Mouse (Mus musculus) lung, postnatal 0 days (tissue): ENCODE data around the gene Meis2. TPM values are rescaled to one million over a fixed set of nuclear protein-coding genes. Genes with fewer than 3 reads are reported as not detected.

Experiments used
- ATAC-seq: fragments of 200-750 bp; cut with Nextera tagmentation; 2 replicates; pipeline ENCODE4 v1.8.0; 2017; ENCODE audit warnings: moderate library complexity
- DNase-seq: peaks from one replicate; pipeline ENCODE4 v3.0.0-alpha.2; 2016; ENCODE audit warnings: low spot score
- H3K27ac ChIP-seq: fragments of 300-500 bp; sonication (generic); 2 replicates; pipeline ENCODE4 v1.5.1; 2014; ENCODE audit warnings: antibody characterized with exemption, mild to moderate bottlenecking, low read length, mixed read lengths
- H3K27me3 ChIP-seq: fragments of 300-500 bp; sonication (generic); replicated peaks from 2 replicates; pipeline ENCODE4 v1.6.1; 2014; ENCODE audit warnings: low read length, mixed read lengths; ENCODE audit not compliant: insufficient read depth
- H3K36me3 ChIP-seq: fragments of 300-500 bp; sonication (generic); 2 replicates; pipeline ENCODE4 v1.6.1; 2014; ENCODE audit warnings: low read length, mixed read lengths; ENCODE audit not compliant: insufficient read depth
- H3K4me1 ChIP-seq: fragments of 300-500 bp; sonication (generic); 2 replicates; pipeline ENCODE4 v1.6.1; 2014; ENCODE audit warnings: antibody characterized with exemption, low read depth, low read length, mixed read lengths; ENCODE audit not compliant: insufficient read depth
- H3K4me2 ChIP-seq: fragments of 300-500 bp; sonication (generic); replicated peaks from 2 replicates; pipeline ENCODE4 v1.6.1; 2014; ENCODE audit warnings: low read depth, mild to moderate bottlenecking, low read length, moderate library complexity, mixed read lengths
- H3K4me3 ChIP-seq: fragments of 300-500 bp; sonication (generic); 2 replicates; pipeline ENCODE4 v1.5.1; 2014; ENCODE audit warnings: low read depth, low read length
- H3K9ac ChIP-seq: fragments of 300-500 bp; sonication (generic); replicated peaks from 2 replicates; pipeline ENCODE4 v1.6.1; 2014; ENCODE audit warnings: low read depth, mild to moderate bottlenecking
- H3K9me3 ChIP-seq: fragments of 300-500 bp; sonication (generic); 2 replicates; pipeline ENCODE4 v1.6.1; 2016; ENCODE audit warnings: low read length, mixed read lengths
- CTCF ChIP-seq: IDR thresholded peaks from 2 replicates; pipeline ENCODE4 v1.5.1; 2016; ENCODE audit warnings: antibody characterized with exemption, mild to moderate bottlenecking
- EP300 ChIP-seq: IDR thresholded peaks from 2 replicates; pipeline ENCODE4 v1.6.1; 2016; ENCODE audit warnings: antibody characterized with exemption, mild to moderate bottlenecking, control low read depth
- WGBS: fragments of 180-500 bp; shearing (Covaris S2); extraction: QIAGEN DNeasy Blood & Tissue Kit; methylation state at CpG from one replicate; pipeline ENCODE4 v1.1.7; 2014; 5-methylcytosine and 5-hydroxymethylcytosine counted together
- polyA plus RNA-seq: library from polyadenylated mRNA; unstranded; fragments of >200 nt; fragmentation: Nextera tagmentation; extraction: Ambion mirVana; gene quantifications from 2 replicates; pipeline ENCODE4 v1.2.1, GENCODE M21; 2015

Gene Meis2
- polyA plus RNA-seq, 1 experiment from 2014 or later = 12.0 TPM

- H3K27me3 ChIP-seq = no peaks in the 10 kb centered on the region
- H3K9ac ChIP-seq = no peak overlapping the region
- H3K27ac ChIP-seq = no peak overlapping the region
- no peak overlapping the region for H3K4me2 ChIP-seq
- no peak overlapping the region for H3K4me3 ChIP-seq
- no peak for TF ChIP-seq CTCF
- TF ChIP-seq EP300 = no peak
- H3K36me3 ChIP-seq = no peaks in the 10 kb centered on the region
- H3K9me3 ChIP-seq = no peaks in the 10 kb centered on the region
- DNase-seq = no peak
- WGBS = 62% methylated on average over 13 of the region's 13 CpGs
- H3K4me1 ChIP-seq = no peaks in the 10 kb centered on the region
- ATAC-seq = no peak
Observed at GRCm38 (mm10) chr2:116055686-116056620, 9.7 kb downstream of the Meis2 start.

DNA sequence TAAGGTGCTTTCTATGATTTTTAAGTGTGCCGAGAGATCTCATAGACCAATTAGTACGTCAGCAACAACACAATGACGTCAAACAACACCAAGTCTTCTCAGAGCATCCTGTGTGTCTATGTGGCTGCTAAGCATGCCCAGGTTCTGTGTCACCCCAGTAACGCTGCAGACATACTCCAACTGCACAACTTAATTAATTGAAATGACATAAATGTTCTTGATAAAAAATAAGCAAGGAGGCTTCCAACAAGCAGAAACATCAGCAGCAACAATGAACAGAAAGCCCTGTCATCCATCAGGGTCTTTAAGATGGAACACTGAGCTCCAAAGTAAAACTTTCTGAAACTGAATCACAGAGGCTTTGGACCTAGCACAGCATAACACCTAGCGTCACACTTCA, 11.7 kb downstream of the Meis2 start:
- H3K27me3 ChIP-seq = no peaks in the 10 kb centered on the region
- no peak for ATAC-seq
- H3K9ac ChIP-seq = no peak overlapping the region
- WGBS = 68% methylated on average over 5 of the region's 5 CpGs
- no peaks in the 10 kb centered on the region for H3K36me3 ChIP-seq
- no peak overlapping the region for H3K4me2 ChIP-seq
- H3K4me1 ChIP-seq = no peaks in the 10 kb centered on the region
- H3K4me3 ChIP-seq = no peak overlapping the region
- DNase-seq = no peak
- no peak overlapping the region for H3K27ac ChIP-seq
- H3K9me3 ChIP-seq = no peaks in the 10 kb centered on the region
- TF ChIP-seq CTCF = no peak
- TF ChIP-seq EP300 = no peak

DNA sequence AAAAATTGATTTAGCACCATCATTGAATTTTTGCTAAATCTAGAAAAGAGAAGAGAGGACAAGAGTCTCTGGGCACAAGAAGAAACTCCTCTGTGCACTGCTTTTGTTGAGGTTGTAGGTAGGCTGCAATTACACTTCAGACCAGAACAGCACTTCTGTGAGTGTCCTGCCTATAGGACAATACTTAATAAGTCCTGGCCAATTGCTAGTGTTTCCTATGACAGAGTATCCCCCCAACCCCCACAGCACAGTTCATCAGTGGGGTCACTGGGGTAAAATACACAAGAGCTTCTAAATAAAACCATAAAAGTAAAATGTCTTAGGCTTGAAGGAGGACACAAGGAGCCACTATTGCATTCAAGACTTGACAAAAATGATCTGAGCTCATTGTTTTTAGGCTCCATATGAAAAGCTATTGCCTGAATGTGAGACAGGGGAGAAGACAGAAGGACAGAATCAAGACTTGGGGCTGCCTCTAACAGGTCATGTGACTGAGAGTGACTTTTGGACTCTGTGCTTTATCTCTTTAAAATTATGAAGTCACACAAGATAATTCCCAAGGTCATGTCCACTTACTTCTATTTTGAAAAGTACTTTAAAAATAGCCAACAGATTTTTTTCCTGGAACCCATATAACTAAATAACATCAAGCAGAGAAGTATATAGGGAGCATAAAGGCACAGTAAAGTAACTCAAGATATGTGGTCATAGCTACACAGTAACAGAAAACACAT, 12.8 kb downstream of the Meis2 start:
- Histone ChIP-seq H3K27ac (no peak overlapping the region), H3K4me2 (no peak overlapping the region)
- no peak for ATAC-seq

GRCm38 (mm10) chr2:116051906-116052614, 13.6 kb downstream of the Meis2 start:
- H3K4me3 ChIP-seq = no peak overlapping the region
- ATAC-seq (no peak), DNase-seq (no peak)
- H3K4me1 ChIP-seq = no peaks in the 10 kb centered on the region
- WGBS = 69% methylated on average over 9 of the region's 9 CpGs
- no peak overlapping the region for H3K9ac ChIP-seq
- no peaks in the 10 kb centered on the region for H3K27me3 ChIP-seq
- no peaks in the 10 kb centered on the region for H3K36me3 ChIP-seq
- H3K9me3 ChIP-seq = no peaks in the 10 kb centered on the region
- no peak overlapping the region for H3K4me2 ChIP-seq
- TF ChIP-seq EP300 (no peak), CTCF (no peak)
- H3K27ac ChIP-seq = no peak overlapping the region

More for the DNA sequence above, 12.8 kb downstream of the Meis2 start:
- DNase-seq = no peak
- Histone ChIP-seq H3K36me3 (no peaks in the 10 kb centered on the region), H3K4me1 (no peaks in the 10 kb centered on the region), H3K9me3 (no peaks in the 10 kb centered on the region), H3K27me3 (no peaks in the 10 kb centered on the region), H3K4me3 (no peak overlapping the region), H3K9ac (no peak overlapping the region)
- TF ChIP-seq CTCF = no peak

DNA sequence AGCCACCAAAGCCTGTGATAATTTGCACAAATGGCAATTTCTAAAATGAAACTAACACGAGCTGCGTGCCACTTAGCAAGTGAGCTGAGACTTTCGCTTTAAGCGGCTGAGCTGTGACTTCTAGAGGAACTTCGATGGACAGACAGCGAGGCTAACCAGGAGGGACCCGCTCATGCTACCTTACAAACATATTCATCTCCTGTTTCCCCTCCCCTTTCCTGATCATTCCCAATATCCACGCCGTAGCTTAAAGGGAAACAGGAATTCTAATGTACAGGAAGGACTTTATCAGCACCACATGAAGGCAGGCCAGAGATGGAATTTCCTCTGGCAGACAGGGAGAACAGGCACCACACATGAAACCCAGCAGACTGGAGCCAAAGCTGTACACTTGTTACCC, 15.9 kb downstream of the Meis2 start:
- 54% methylated on average over 9 of the region's 9 CpGs for WGBS
- no peak overlapping the region for H3K27ac ChIP-seq
- ATAC-seq = no peak

GRCm38 (mm10) chr2:116047365-116047764, 18.3 kb downstream of the Meis2 start:
- Histone ChIP-seq H3K4me2 (no peak overlapping the region), H3K27ac (no peak overlapping the region), H3K4me3 (no peak overlapping the region), H3K4me1 (no peaks in the 10 kb centered on the region), H3K9ac (no peak overlapping the region), H3K9me3 (no peaks in the 10 kb centered on the region), H3K27me3 (no peaks in the 10 kb centered on the region), H3K36me3 (no peaks in the 10 kb centered on the region)
- ATAC-seq (no peak), DNase-seq (no peak)
- TF ChIP-seq EP300 (no peak), CTCF (no peak)
- WGBS = 41% methylated on average over 8 of the region's 8 CpGs

More for the DNA sequence above, 15.9 kb downstream of the Meis2 start:
- Histone ChIP-seq H3K4me3 (no peak overlapping the region), H3K36me3 (no peaks in the 10 kb centered on the region), H3K9ac (no peak overlapping the region), H3K9me3 (no peaks in the 10 kb centered on the region), H3K4me1 (no peaks in the 10 kb centered on the region), H3K4me2 (peak overlapping the region; percentile 32), H3K27me3 (no peaks in the 10 kb centered on the region)
- no peak for DNase-seq
- TF ChIP-seq EP300 (no peak), CTCF (no peak)
